Mouse (Mus musculus) inflammation-experienced regulatory T-cells (primary cell): ENCODE data around the gene Rex1bd. TPM values are rescaled to one million over a fixed set of nuclear protein-coding genes. Genes with fewer than 3 reads are reported as not detected.

ENCODE experiments used
- polyA plus RNA-seq, 2 experiments: library from polyadenylated mRNA; unstranded; fragments of 100-300 nt; shearing (Covaris generic); gene quantifications; one replicate each; pipeline ENCODE4 v1.2.1; 2017

Gene Rex1bd
- 100 to 1,000 TPM; 103 to 115 TPM for polyA plus RNA-seq

GRCm38 (mm10) chr8:70506328-70507026 is at the start of gene Rex1bd:
TSS of gene Rex1bd (minus strand) at chr8:70506752.

GRCm38 (mm10) chr8:70539077-70539813 is 32.7 kb upstream of the Rex1bd start, which contains the start of gene Ell:
TSS of gene Ell (plus strand) at chr8:70539457.

DNA sequence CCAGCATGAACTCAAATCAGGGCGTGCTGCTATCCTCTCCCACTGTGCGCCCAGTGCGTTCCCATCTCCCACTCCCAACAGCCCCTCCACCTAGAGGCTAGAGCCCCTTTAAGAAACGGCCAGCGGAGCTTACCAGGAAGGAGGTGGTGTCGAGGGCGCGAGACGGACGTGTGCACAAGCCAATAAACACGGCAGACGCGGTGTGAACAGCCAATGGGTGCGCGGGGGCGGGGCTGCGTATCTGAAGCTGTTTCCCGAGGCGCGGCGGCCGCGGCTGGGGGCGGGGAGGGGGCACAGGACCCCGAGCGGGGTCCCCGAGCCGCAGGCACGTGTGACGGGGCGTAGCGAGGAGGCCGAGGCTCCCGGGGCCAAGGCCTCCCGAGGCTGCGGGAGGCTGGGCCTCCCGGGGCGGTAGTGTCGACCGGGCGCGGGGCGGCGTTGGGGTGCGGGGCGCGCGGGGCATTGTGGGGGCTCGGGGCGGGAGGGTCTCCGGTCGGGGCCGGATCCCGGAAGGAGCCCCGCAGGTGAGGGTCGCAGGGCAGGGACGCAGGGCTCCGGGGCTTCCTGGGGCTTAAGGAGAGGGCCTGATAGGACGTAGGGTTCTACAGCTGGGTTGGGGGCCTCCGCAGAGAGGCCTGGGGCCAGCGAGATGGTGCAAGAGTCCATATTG is 21.1 kb upstream of the Rex1bd start, which contains the start of the genes Fkbp8 and Kxd1:
TSS of gene Fkbp8 (plus strand) at position 213 of the 670 bp plus-strand sequence.
TSS of gene Kxd1 (minus strand) at position 445 of the 670 bp plus-strand sequence.

GRCm38 (mm10) chr8:70510228-70510915 is 3.8 kb upstream of the Rex1bd start, which contains the start of gene Uba52:
TSS of gene Uba52 (minus strand) at chr8:70510801.

GRCm38 (mm10) chr8:70492664-70493640 is 13.6 kb downstream of the Rex1bd start, which contains the start of gene Crlf1:
TSS of gene Crlf1 (plus strand) at chr8:70493158.

DNA sequence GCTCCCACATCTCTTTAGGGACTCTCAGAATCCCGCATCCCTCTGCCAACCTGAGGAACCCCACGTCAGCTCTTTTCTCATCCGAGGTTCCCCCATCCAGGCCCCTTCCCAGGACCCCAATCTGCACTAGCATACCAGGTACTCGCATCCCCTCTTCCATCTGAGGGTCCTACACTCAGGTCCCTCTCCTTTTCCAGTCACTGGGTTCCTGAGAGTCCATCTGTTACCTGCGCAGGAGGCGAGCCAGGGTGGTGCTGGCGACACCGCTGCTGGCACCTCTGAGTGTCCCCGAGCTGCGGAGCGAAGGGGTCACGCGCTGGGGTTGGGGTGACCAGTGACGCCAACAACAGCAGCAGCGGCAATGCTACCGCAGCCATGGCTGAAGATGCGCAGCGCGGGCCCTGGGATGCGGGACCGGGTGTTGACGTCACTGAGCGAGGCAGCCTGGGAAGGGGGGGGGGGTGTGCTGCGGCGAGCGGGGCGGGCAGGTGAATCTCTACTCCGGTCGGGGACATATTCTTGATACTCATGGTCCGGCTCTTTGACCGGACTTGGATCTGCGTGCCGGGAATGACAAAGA is 19.5 kb downstream of the Rex1bd start, which contains the start of gene Tmem59l:
TSS of gene Tmem59l (minus strand) at position 418 of the 580 bp plus-strand sequence.

DNA sequence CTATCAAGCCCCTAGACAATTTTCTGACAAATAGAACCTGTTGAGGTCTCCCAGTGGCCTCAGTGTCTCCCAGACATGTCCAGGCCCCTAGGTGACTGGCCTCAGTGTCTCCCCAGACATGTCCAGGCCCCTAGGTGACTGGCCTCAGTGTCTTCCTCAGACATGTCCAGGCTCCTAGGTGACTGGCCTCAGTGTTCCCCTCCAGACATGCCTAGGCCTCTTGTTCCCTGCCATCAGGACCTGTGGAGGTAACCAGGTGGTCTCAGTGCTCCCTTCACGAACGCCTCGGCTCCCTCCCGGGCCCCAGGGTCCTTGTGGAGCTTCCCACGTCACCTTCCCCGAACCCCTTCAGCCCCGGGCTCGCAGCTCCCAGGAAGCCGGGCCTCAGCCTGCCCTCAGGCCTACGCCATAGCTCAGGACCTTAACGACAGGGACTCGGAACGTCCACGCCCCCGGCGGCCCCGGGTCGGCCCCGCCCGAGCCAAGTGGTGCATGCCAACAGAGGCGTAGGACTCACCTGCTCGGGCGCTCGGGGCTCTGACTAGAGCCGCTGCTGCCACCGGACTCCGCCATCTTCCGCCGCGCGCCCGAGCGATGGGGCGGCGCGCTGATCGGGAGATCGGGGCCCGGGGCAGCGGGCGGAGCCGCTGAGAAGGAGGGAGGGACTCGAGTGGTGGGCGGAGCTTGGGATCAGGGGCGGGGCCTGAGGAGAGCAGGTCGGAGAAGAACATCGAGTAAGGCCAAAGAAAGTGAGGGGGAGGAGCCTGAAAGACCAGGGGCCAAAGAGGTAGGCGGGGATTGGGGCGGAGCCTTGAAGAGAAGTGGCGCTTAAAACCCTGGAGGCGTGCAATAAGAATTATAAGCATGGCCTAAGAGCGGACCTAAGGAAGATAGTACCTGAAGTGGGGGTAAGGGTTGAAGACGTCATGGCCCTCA is 30.0 kb downstream of the Rex1bd start, which contains the start of gene Klhl26:
TSS of gene Klhl26 (minus strand) at position 636 of the 936 bp plus-strand sequence.

Other genes starting within 250 kb of the Rex1bd start
- 1 to 10 TPM; 1.6 to 8.4 TPM for gene Homer3, start 223.9 kb downstream of the Rex1bd start, polyA plus RNA-seq
- gene Ddx49, start 204.3 kb downstream of the Rex1bd start, polyA plus RNA-seq = 10 to 100 TPM; 51.5 to 62.1 TPM
- 100 to 1,000 TPM; 335 to 351 TPM for gene Cope, start 204.2 kb downstream of the Rex1bd start, polyA plus RNA-seq
- gene Cers1, start 191.0 kb downstream of the Rex1bd start, polyA plus RNA-seq = under 1 TPM; 0.11 to 0.55 TPM
- gene Gdf1, start 176.9 kb downstream of the Rex1bd start, polyA plus RNA-seq = under 1 TPM; 0.51 to 0.95 TPM
- 10 to 100 TPM; 78.8 to 89.3 TPM for gene Upf1, start 153.5 kb downstream of the Rex1bd start, polyA plus RNA-seq
- 1 to 10 TPM; 2.0 to 2.9 TPM for gene Comp, start 133.2 kb downstream of the Rex1bd start, polyA plus RNA-seq
- gene Crtc1, start 67.2 kb downstream of the Rex1bd start, polyA plus RNA-seq = 10 to 100 TPM; 14.4 to 21.9 TPM
- gene Klhl26, start 29.8 kb downstream of the Rex1bd start, polyA plus RNA-seq = 10 to 100 TPM; 18.0 TPM
- gene Tmem59l, start 19.4 kb downstream of the Rex1bd start, polyA plus RNA-seq = not detected
- under 1 TPM; 0.42 to 0.76 TPM for gene Crlf1, start 13.6 kb downstream of the Rex1bd start, polyA plus RNA-seq
- gene Uba52, start 4.0 kb upstream of the Rex1bd start, polyA plus RNA-seq = 100 to 1,000 TPM; 859 to 975 TPM
- gene Fkbp8, start 21.0 kb upstream of the Rex1bd start, polyA plus RNA-seq = 100 to 1,000 TPM; 362 to 377 TPM
- gene Kxd1, start 21.2 kb upstream of the Rex1bd start, polyA plus RNA-seq = 10 to 100 TPM; 75.4 to 87.4 TPM
- 10 to 100 TPM; 25.3 to 30.2 TPM for gene Ell, start 32.7 kb upstream of the Rex1bd start, polyA plus RNA-seq
- 100 to 1,000 TPM in 1 of 2 experiments, 10 to 100 TPM in 1; 83.1 to 103 TPM for gene Isyna1, start 87.6 kb upstream of the Rex1bd start, polyA plus RNA-seq
- 100 to 1,000 TPM; 132 to 196 TPM for gene Ssbp4, start 102.1 kb upstream of the Rex1bd start, polyA plus RNA-seq
- gene Lrrc25, start 109.4 kb upstream of the Rex1bd start, polyA plus RNA-seq = under 1 TPM; 0.22 to 0.49 TPM
- gene Gdf15, start 125.7 kb upstream of the Rex1bd start, polyA plus RNA-seq = under 1 TPM in 1 of 2 experiments, not detected in 1; 0.54 TPM
- gene Pgpep1, start 153.6 kb upstream of the Rex1bd start, polyA plus RNA-seq = 1 to 10 TPM; 1.5 to 4.3 TPM
- gene Lsm4, start 166.5 kb upstream of the Rex1bd start, polyA plus RNA-seq = 100 to 1,000 TPM; 304 to 322 TPM
- gene Jund, start 192.2 kb upstream of the Rex1bd start, polyA plus RNA-seq = 100 to 1,000 TPM; 739 to 832 TPM
- 1 to 10 TPM in 1 of 2 experiments, under 1 TPM in 1; 0.08 to 1.1 TPM for gene Iqcn, start 196.7 kb upstream of the Rex1bd start, polyA plus RNA-seq
- gene Gm3336, start 211.8 kb upstream of the Rex1bd start, polyA plus RNA-seq = under 1 TPM in 1 of 2 experiments, not detected in 1; 0.56 TPM
- under 1 TPM; 0.37 to 0.56 TPM for gene Pde4c, start 217.0 kb upstream of the Rex1bd start, polyA plus RNA-seq
- 10 to 100 TPM; 11.1 to 17.4 TPM for gene Rab3a, start 247.9 kb upstream of the Rex1bd start, polyA plus RNA-seq